Mouse (Mus musculus): ENCODE measurements at regions not wholly inside any gene's neighbourhood (a gene's known extent, or its start where the extent isn't known, plus 50 kb on each side); places are given as distances from the start of the nearest gene placed in this dataset.

DNA sequence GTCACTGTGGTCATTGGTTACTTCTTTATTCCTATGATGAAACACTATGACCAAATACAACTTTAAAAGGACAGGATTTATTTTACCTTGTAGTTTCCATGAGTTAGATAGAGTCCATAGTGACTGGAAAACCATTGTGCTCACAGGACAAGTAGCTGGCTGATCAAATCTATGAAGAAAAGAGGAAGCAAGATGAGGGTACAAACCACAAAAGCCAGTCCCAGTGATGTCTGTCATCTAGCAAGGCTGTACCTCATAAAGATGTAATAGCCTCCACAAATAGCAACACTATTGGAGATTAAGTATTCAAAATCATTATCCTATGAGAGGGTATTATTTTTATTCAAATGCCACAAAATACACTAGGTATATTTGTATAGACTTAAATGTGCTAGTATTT lies 391.5 kb upstream of the Negr1 start:
- no peaks in the 10 kb centered on the region for H3K4me1 ChIP-seq

DNA sequence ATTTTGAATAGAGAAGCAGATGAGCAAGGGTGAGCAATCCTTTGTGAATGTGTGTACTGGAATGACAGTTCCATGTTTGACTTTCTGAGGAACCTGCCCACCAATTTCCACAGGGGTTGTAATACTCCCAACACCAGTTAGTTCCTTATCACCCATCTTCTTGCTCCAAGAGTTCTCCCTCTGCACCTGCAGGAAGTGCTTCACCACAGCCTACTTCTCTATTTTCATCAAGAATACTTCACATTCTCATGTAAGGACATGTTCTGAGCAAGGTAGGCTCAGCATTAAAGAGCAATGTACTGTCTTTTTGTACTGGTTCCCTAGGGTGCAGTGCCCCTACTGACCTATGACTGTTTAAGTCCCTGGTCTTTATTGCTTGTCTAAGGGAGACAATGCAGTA lies 362.9 kb upstream of the Negr1 start:
- no peaks in the 10 kb centered on the region for H3K9me3 ChIP-seq
- no peak for ATAC-seq (ENCODE audit: extremely low read depth, insufficient number of reproducible peaks, low FRiP score, low TSS enrichment)
- H3K4me3 ChIP-seq = no peak overlapping the region
- no peak overlapping the region for H3K27ac ChIP-seq (replicated peaks)
- no peak overlapping the region for H3K4me2 ChIP-seq
- H3K36me3 ChIP-seq = no peaks in the 10 kb centered on the region
- no peaks in the 10 kb centered on the region for H3K4me1 ChIP-seq
- no peaks in the 10 kb centered on the region for H3K27me3 ChIP-seq (replicated peaks)
- no peak overlapping the region for H3K9ac ChIP-seq

More for the DNA sequence above, 391.5 kb upstream of the Negr1 start:
- ATAC-seq (ENCODE audit: extremely low read depth, insufficient number of reproducible peaks, low FRiP score, low TSS enrichment) = no peak
- Histone ChIP-seq H3K36me3 (no peaks in the 10 kb centered on the region), H3K4me2 (no peak overlapping the region), H3K9me3 (no peaks in the 10 kb centered on the region), H3K27ac (replicated peaks) (no peak overlapping the region), H3K4me3 (no peak overlapping the region), H3K9ac (no peak overlapping the region), H3K27me3 (replicated peaks) (no peaks in the 10 kb centered on the region)

DNA sequence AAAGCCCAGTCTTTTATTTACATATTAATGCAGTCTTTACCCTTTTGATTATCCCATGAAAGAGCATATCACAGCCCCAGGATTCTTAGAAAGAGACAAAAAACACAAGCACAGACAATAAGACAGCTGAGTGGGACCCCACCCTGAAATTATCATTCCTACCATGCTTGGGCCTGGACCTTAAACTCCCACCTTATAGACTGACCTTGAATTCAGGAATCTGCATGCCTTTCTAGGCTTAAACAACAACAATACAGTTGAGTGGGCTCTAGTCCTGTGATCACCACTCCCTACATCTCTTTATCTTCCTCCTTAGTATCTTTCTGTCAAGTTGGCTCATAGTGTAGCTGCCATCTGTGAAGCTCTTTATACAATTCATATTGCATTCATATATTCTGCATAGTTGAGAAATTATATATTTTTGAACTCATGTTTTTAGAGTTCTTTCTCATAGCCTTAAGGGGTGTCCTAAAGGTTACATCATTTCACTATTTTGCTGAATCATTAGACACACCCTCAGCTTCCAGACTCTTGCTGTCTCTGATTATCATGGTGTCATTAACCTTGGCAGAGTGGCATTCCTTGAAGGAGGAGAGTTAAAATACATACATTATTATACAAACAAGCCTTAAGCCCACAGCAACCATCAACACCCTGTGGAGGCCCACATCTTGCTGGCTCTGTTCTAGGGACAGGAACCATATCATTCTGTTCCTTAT lies 361.7 kb upstream of the Negr1 start:
- Histone ChIP-seq H3K9me3 (no peaks in the 10 kb centered on the region), H3K4me3 (no peak overlapping the region), H3K27ac (replicated peaks) (no peak overlapping the region), H3K27me3 (replicated peaks) (no peaks in the 10 kb centered on the region), H3K9ac (no peak overlapping the region), H3K4me2 (no peak overlapping the region), H3K4me1 (peaks cover 3% of the 10 kb centered on the region; the same call in 1 of the 2 replicates), H3K36me3 (no peaks in the 10 kb centered on the region)
- no peak for ATAC-seq (ENCODE audit: extremely low read depth, insufficient number of reproducible peaks, low FRiP score, low TSS enrichment)

GRCm38 (mm10) chr3:156205246-156205645 lies 356.3 kb upstream of the Negr1 start:
- peaks cover 23% of the 10 kb centered on the region for H3K4me1 ChIP-seq
- H3K4me2 ChIP-seq = peak overlapping the region; percentile 13; the same call in 1 of the 2 replicates
- H3K36me3 ChIP-seq = no peaks in the 10 kb centered on the region
- 28% methylated on average over 3 of the region's 3 CpGs for WGBS
- H3K27me3 ChIP-seq (replicated peaks) = no peaks in the 10 kb centered on the region
- H3K9ac ChIP-seq = no peak overlapping the region
- no peaks in the 10 kb centered on the region for H3K9me3 ChIP-seq
- 0 out of 2 replicates have a peak overlapping the region, but pooled peaks have one; percentile 12 for H3K27ac ChIP-seq (replicated peaks)
- no peak overlapping the region for H3K4me3 ChIP-seq
- ATAC-seq (ENCODE audit: extremely low read depth, insufficient number of reproducible peaks, low FRiP score, low TSS enrichment) = no peak

DNA sequence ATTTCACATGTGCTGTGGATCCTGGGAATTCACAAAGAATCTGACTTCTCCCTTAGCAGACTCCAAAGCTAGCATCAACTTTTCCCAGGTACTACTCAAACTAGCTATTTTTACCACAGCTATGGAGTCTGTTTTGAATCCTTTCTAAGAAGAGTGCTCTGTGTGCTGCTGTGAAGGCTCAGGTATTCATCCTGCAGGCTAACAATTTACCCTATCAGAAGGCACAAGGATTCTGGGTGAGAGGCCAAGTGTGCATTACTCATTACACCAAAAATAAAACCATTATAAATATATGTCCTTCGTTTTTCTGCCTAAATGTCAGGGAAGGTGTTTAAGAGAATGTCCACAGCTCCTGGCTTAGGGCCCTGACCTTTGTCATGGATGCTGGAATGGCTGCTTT lies 353.2 kb upstream of the Negr1 start:
- 0 out of 2 replicates have a peak overlapping the region, but pooled peaks have one; percentile 12 for H3K27ac ChIP-seq (replicated peaks)
- H3K9me3 ChIP-seq = no peaks in the 10 kb centered on the region
- no peak for ATAC-seq (ENCODE audit: extremely low read depth, insufficient number of reproducible peaks, low FRiP score, low TSS enrichment)
- peaks cover 23% of the 10 kb centered on the region for H3K4me1 ChIP-seq
- no peak overlapping the region for H3K4me2 ChIP-seq
- H3K9ac ChIP-seq = no peak overlapping the region
- WGBS = 30% methylated on average over 1 of the region's 1 CpGs
- H3K36me3 ChIP-seq = no peaks in the 10 kb centered on the region
- no peaks in the 10 kb centered on the region for H3K27me3 ChIP-seq (replicated peaks)
- H3K4me3 ChIP-seq = no peak overlapping the region

- no peaks in the 10 kb centered on the region for H3K27me3 ChIP-seq (replicated peaks)
- no peaks in the 10 kb centered on the region for H3K9me3 ChIP-seq
- no peak overlapping the region for H3K27ac ChIP-seq (replicated peaks)
- H3K4me2 ChIP-seq = no peak overlapping the region
- no peaks in the 10 kb centered on the region for H3K36me3 ChIP-seq
- no peak overlapping the region for H3K9ac ChIP-seq
- no peak for ATAC-seq (ENCODE audit: extremely low read depth, insufficient number of reproducible peaks, low FRiP score, low TSS enrichment)
- 87% methylated on average over 4 of the region's 4 CpGs for WGBS
- H3K4me3 ChIP-seq = no peak overlapping the region
- H3K4me1 ChIP-seq = peaks cover 20% of the 10 kb centered on the region
These were observed 350.8 kb upstream of the Negr1 start for GRCm38 (mm10) chr3:156210827-156211226.

- Histone ChIP-seq H3K9ac (no peak overlapping the region), H3K4me1 (peaks cover 9% of the 10 kb centered on the region), H3K36me3 (no peaks in the 10 kb centered on the region), H3K27me3 (replicated peaks) (no peaks in the 10 kb centered on the region), H3K27ac (replicated peaks) (no peak overlapping the region; the same call in 1 of the 2 replicates), H3K4me3 (no peak overlapping the region), H3K9me3 (no peaks in the 10 kb centered on the region), H3K4me2 (peak overlapping the region; percentile 20; the same call in 1 of the 2 replicates)
- 0 out of 2 replicates have a peak, but pooled peaks have one; percentile 59 for ATAC-seq (ENCODE audit: extremely low read depth, insufficient number of reproducible peaks, low FRiP score, low TSS enrichment)
- 10% methylated on average over 1 of the region's 1 CpGs for WGBS
These were observed 346.8 kb upstream of the Negr1 start for GRCm38 (mm10) chr3:156214823-156215222.

GRCm38 (mm10) chr3:156232111-156232510 lies 329.5 kb upstream of the Negr1 start:
- Histone ChIP-seq H3K9me3 (no peaks in the 10 kb centered on the region), H3K27ac (replicated peaks) (no peak overlapping the region), H3K4me1 (no peaks in the 10 kb centered on the region), H3K27me3 (replicated peaks) (no peaks in the 10 kb centered on the region), H3K9ac (no peak overlapping the region), H3K4me2 (no peak overlapping the region), H3K4me3 (no peak overlapping the region), H3K36me3 (no peaks in the 10 kb centered on the region)
- WGBS = 76% methylated on average over 2 of the region's 2 CpGs
- ATAC-seq (ENCODE audit: extremely low read depth, insufficient number of reproducible peaks, low FRiP score, low TSS enrichment) = no peak

DNA sequence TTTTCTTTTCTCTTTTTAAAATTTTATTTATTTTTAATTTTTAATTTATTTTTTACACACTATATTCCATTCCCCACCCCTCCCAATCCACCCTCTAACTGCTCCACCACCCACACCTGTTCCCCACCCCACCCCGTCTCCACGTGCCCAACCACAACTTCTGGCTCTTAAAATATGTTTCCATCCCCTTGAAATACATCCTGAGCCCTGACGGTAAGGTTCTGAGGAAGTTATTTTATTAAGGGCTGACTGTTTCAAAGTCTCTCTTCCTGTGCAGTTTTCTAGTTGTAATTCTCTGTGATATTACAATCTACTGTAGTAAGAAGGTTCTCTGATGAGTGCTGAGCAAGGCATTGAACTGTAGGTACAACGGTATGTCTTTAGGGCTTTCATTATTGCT lies 325.6 kb upstream of the Negr1 start:
- 70% methylated on average over 4 of the region's 4 CpGs for WGBS
- ATAC-seq (ENCODE audit: extremely low read depth, insufficient number of reproducible peaks, low FRiP score, low TSS enrichment) = no peak

GRCm38 (mm10) chr3:156252256-156252861 lies 309.2 kb upstream of the Negr1 start:
- Histone ChIP-seq H3K4me3 (no peak overlapping the region), H3K4me1 (no peaks in the 10 kb centered on the region), H3K27me3 (replicated peaks) (no peaks in the 10 kb centered on the region), H3K27ac (replicated peaks) (no peak overlapping the region), H3K9me3 (no peaks in the 10 kb centered on the region), H3K36me3 (no peaks in the 10 kb centered on the region), H3K4me2 (no peak overlapping the region), H3K9ac (no peak overlapping the region)
- WGBS = 81% methylated on average over 6 of the region's 6 CpGs
- ATAC-seq (ENCODE audit: extremely low read depth, insufficient number of reproducible peaks, low FRiP score, low TSS enrichment) = no peak

More for the DNA sequence above, 325.6 kb upstream of the Negr1 start:
- H3K36me3 ChIP-seq = no peaks in the 10 kb centered on the region
- H3K9me3 ChIP-seq = no peaks in the 10 kb centered on the region
- H3K27me3 ChIP-seq (replicated peaks) = no peaks in the 10 kb centered on the region
- H3K27ac ChIP-seq (replicated peaks) = no peak overlapping the region
- no peak overlapping the region for H3K4me3 ChIP-seq
- no peak overlapping the region for H3K4me2 ChIP-seq
- no peak overlapping the region for H3K9ac ChIP-seq
- H3K4me1 ChIP-seq = no peaks in the 10 kb centered on the region

DNA sequence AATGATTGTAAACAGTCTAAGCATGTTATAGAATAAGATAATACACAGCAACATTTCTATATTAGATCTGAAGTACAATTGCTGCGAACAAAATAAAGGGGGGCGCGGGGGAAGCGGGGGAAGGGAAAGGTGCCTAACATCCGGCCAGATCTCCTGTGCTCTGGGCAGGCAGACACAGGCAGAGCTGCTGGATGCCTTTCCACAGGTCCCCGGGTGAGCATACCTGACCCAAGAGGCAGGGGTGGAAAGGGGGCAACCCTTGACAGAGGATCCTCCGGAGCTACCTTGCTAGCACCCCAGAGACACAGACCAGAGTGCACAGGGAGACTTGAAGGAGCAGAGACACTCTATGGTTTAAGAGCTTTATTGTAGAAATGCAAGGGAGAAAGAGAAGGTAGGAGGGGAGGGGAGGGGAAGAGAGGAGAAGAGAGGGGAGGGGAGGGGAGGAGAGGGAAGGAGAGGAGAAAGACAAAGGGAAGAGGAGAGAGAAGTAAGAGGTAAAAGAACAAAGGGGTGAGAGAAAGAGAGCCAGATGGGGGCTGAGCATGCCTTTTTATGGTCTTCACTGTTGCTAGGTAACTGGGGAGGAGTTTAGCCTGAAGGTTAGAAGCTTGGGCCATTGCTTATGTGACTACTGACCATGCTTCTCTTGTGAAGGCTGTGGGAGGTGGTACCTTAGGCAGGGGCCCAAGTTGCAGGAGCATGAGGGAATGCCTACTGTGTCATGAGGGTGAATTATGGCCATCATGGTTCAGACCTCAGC lies 308.2 kb upstream of the Negr1 start:
- no peak overlapping the region for H3K27ac ChIP-seq (replicated peaks)
- H3K4me2 ChIP-seq = no peak overlapping the region
- no peak for ATAC-seq (ENCODE audit: extremely low read depth, insufficient number of reproducible peaks, low FRiP score, low TSS enrichment)
- H3K4me1 ChIP-seq = no peaks in the 10 kb centered on the region
- no peaks in the 10 kb centered on the region for H3K27me3 ChIP-seq (replicated peaks)
- H3K4me3 ChIP-seq = no peak overlapping the region
- no peaks in the 10 kb centered on the region for H3K36me3 ChIP-seq
- H3K9me3 ChIP-seq = no peaks in the 10 kb centered on the region
- H3K9ac ChIP-seq = no peak overlapping the region
- 66% methylated on average over 7 of the region's 7 CpGs for WGBS

Measured in heart, embryonic 13.5 days (tissue).